Mouse (Mus musculus): Measurements from ENCODE around the gene Olfr874. TPM values are rescaled to one million over a fixed set of nuclear protein-coding genes. Genes with fewer than 3 reads are reported as not detected.

Olfr874 gene
- polyA plus RNA-seq, 1 experiment from 2014 or later: not detected

Other genes with a start within 250 kb of the Olfr874 start
- gene Esam, start 217.0 kb upstream of the Olfr874 start, polyA plus RNA-seq (2016; fragmentation: Nextera tagmentation; extraction: Ambion mirVana): 31.9 and 34.1 TPM in 2 replicates
- 0.60 and 0.78 TPM in 2 replicates for gene Vsig2, start 205.9 kb upstream of the Olfr874 start, polyA plus RNA-seq (2016; fragmentation: Nextera tagmentation; extraction: Ambion mirVana)
- gene Nrgn, start 192.2 kb upstream of the Olfr874 start, polyA plus RNA-seq (2016; fragmentation: Nextera tagmentation; extraction: Ambion mirVana): 1.2 and 2.6 TPM in 2 replicates
- gene Siae, start 189.4 kb upstream of the Olfr874 start, polyA plus RNA-seq (2016; fragmentation: Nextera tagmentation; extraction: Ambion mirVana): 6.0 and 8.2 TPM in 2 replicates
- 12.1 and 22.2 TPM in 2 replicates for gene Spa17, start 131.4 kb upstream of the Olfr874 start, polyA plus RNA-seq (2016; fragmentation: Nextera tagmentation; extraction: Ambion mirVana)
- 132 and 144 TPM in 2 replicates for gene Tbrg1, start 87.8 kb upstream of the Olfr874 start, polyA plus RNA-seq (2016; fragmentation: Nextera tagmentation; extraction: Ambion mirVana)
- 0.07 and 0.17 TPM in 2 replicates for gene Panx3, start 75.9 kb upstream of the Olfr874 start, polyA plus RNA-seq (2016; fragmentation: Nextera tagmentation; extraction: Ambion mirVana)
- gene Olfr160, start 28.9 kb upstream of the Olfr874 start, polyA plus RNA-seq (2016; fragmentation: Nextera tagmentation; extraction: Ambion mirVana): not detected in 2 replicates
- not detected in 2 replicates for gene Olfr875, start 26.8 kb downstream of the Olfr874 start, polyA plus RNA-seq (2016; fragmentation: Nextera tagmentation; extraction: Ambion mirVana)
- gene Olfr876, start 57.9 kb downstream of the Olfr874 start, polyA plus RNA-seq (2016; fragmentation: Nextera tagmentation; extraction: Ambion mirVana): not detected in 2 replicates
- not detected in 2 replicates for gene Olfr877, start 109.2 kb downstream of the Olfr874 start, polyA plus RNA-seq (2016; fragmentation: Nextera tagmentation; extraction: Ambion mirVana)
- not detected in 2 replicates for gene Olfr145, start 151.6 kb downstream of the Olfr874 start, polyA plus RNA-seq (2016; fragmentation: Nextera tagmentation; extraction: Ambion mirVana)
- not detected in 2 replicates for gene Olfr878, start 172.7 kb downstream of the Olfr874 start, polyA plus RNA-seq (2016; fragmentation: Nextera tagmentation; extraction: Ambion mirVana)
- gene Olfr881, start 246.7 kb downstream of the Olfr874 start, polyA plus RNA-seq (2016; fragmentation: Nextera tagmentation; extraction: Ambion mirVana): not detected in 2 replicates

Data from hindbrain, embryonic 10.5 days (tissue).